Mouse (Mus musculus) limb, embryonic 14.5 days (tissue): ENCODE measurements at regions not wholly inside any gene's neighbourhood (a gene's known extent, or its start where the extent isn't known, plus 50 kb on each side); places are given as distances from the start of the nearest gene placed in this dataset.

Source experiments
- ATAC-seq: fragments of 200-750 bp; cut with Nextera tagmentation; 2 replicates; pipeline ENCODE4 v1.8.0; 2017; ENCODE audit warnings: low read depth, moderate number of reproducible peaks, moderate TSS enrichment; ENCODE audit not compliant: low FRiP score
- DNase-seq: peaks from one replicate; pipeline ENCODE4 v3.0.0-alpha.2; 2015; ENCODE audit warnings: low spot score
- H3K27ac ChIP-seq: fragments of 300-500 bp; sonication (generic); replicated peaks from 2 replicates; pipeline ENCODE4 v1.5.1; 2014; ENCODE audit warnings: low read depth, mild to moderate bottlenecking, low read length, moderate library complexity, mixed read lengths
- H3K27me3 ChIP-seq: fragments of 300-500 bp; sonication (generic); 2 replicates; pipeline ENCODE4 v1.6.1; 2014; ENCODE audit warnings: low read length, mixed read lengths; ENCODE audit not compliant: control insufficient read depth, insufficient read depth
- H3K36me3 ChIP-seq: fragments of 300-500 bp; sonication (generic); 2 replicates; pipeline ENCODE4 v1.6.1; 2014; ENCODE audit warnings: mild to moderate bottlenecking, low read length, moderate library complexity, mixed read lengths; ENCODE audit not compliant: control insufficient read depth, insufficient read depth
- H3K4me1 ChIP-seq: fragments of 300-500 bp; sonication (generic); 2 replicates; pipeline ENCODE4 v1.6.1; 2014; ENCODE audit warnings: antibody characterized with exemption, low read length, mixed read lengths; ENCODE audit not compliant: control insufficient read depth, insufficient read depth
- H3K4me2 ChIP-seq: fragments of 300-500 bp; sonication (generic); replicated peaks from 2 replicates; pipeline ENCODE4 v1.6.1; 2014; ENCODE audit warnings: low read depth, mild to moderate bottlenecking, low read length, moderate library complexity; ENCODE audit not compliant: severe bottlenecking
- H3K4me3 ChIP-seq: fragments of 300-500 bp; sonication (generic); replicated peaks from 2 replicates; pipeline ENCODE4 v1.5.1; 2014; ENCODE audit warnings: low read length
- H3K9ac ChIP-seq: fragments of 300-500 bp; sonication (generic); 2 replicates; pipeline ENCODE4 v1.6.1; 2014; ENCODE audit warnings: mild to moderate bottlenecking, low read depth, low read length, moderate library complexity; ENCODE audit not compliant: severe bottlenecking
- H3K9me3 ChIP-seq: fragments of 300-500 bp; sonication (generic); 2 replicates; pipeline ENCODE4 v1.6.1; 2016; ENCODE audit warnings: low read length; ENCODE audit not compliant: control insufficient read depth
- POLR2A ChIP-seq: fragments of 200-500 bp; IDR thresholded peaks from 2 replicates; pipeline ENCODE4 v1.8.0; 2012; ENCODE audit warnings: inconsistent platforms, mild to moderate bottlenecking, moderate library complexity, borderline replicate concordance; ENCODE audit not compliant: insufficient read depth, insufficient read length; ENCODE audit errors: extremely low read depth
- WGBS: fragments of 180-500 bp; shearing (Covaris S2); extraction: QIAGEN DNeasy Blood & Tissue Kit; methylation state at CpG from one replicate; pipeline ENCODE4 v1.1.7; 2014; 5-methylcytosine and 5-hydroxymethylcytosine counted together

GRCm38 (mm10) chr16:77500413-77500812 is 101.5 kb downstream of the Gm11146 start:
- peak; percentile 40 for DNase-seq
- peak overlapping the region; percentile 59 for H3K4me2 ChIP-seq
- no peaks in the 10 kb centered on the region for H3K27me3 ChIP-seq
- H3K4me1 ChIP-seq: peaks cover 15% of the 10 kb centered on the region
- 17% methylated on average over 6 of the region's 6 CpGs for WGBS
- peak overlapping the region; percentile 93 for H3K27ac ChIP-seq
- peak overlapping the region; percentile 52 for H3K9ac ChIP-seq
- no peak for TF ChIP-seq POLR2A
- H3K9me3 ChIP-seq: no peaks in the 10 kb centered on the region
- peak overlapping the region; percentile 33 for H3K4me3 ChIP-seq
- H3K36me3 ChIP-seq: peaks cover 3% of the 10 kb centered on the region; the same call in 1 of the 2 replicates
- peak; percentile 62; the same call in 1 of the 2 replicates for ATAC-seq

- Histone ChIP-seq H3K27ac (peak overlapping the region; percentile 93), H3K4me2 (peak overlapping the region; percentile 59), H3K9ac (peak overlapping the region; percentile 52), H3K4me1 (peaks cover 15% of the 10 kb centered on the region), H3K36me3 (no peaks in the 10 kb centered on the region), H3K27me3 (no peaks in the 10 kb centered on the region), H3K9me3 (no peaks in the 10 kb centered on the region), H3K4me3 (peak overlapping the region; percentile 33)
- WGBS: 23% methylated on average over 18 of the region's 18 CpGs
- DNase-seq (peak; percentile 98), ATAC-seq (peak; percentile 89)
- TF ChIP-seq POLR2A: no peak
These were observed 102.2 kb downstream of the Gm11146 start for GRCm38 (mm10) chr16:77499537-77500301.

GRCm38 (mm10) chr16:77495310-77495709 is 106.6 kb downstream of the Gm11146 start:
- Histone ChIP-seq H3K4me3 (no peak overlapping the region), H3K36me3 (no peaks in the 10 kb centered on the region), H3K9ac (no peak overlapping the region), H3K4me1 (0 out of 2 replicates have a peak, but pooled peaks cover 3% of the 10 kb centered on the region), H3K27me3 (no peaks in the 10 kb centered on the region), H3K27ac (no peak overlapping the region), H3K9me3 (no peaks in the 10 kb centered on the region), H3K4me2 (no peak overlapping the region)
- DNase-seq (no peak), ATAC-seq (no peak)
- TF ChIP-seq POLR2A: no peak
- 90% methylated on average over 7 of the region's 7 CpGs for WGBS

GRCm38 (mm10) chr16:77494042-77494441 is 107.9 kb downstream of the Gm11146 start:
- Histone ChIP-seq H3K4me3 (no peak overlapping the region), H3K9me3 (no peaks in the 10 kb centered on the region), H3K27ac (no peak overlapping the region), H3K27me3 (no peaks in the 10 kb centered on the region), H3K36me3 (no peaks in the 10 kb centered on the region), H3K4me2 (no peak overlapping the region), H3K4me1 (no peaks in the 10 kb centered on the region), H3K9ac (no peak overlapping the region)
- ATAC-seq: no peak
- no peak for DNase-seq
- WGBS: 81% methylated on average over 7 of the region's 7 CpGs
- TF ChIP-seq POLR2A: no peak

- no peak overlapping the region for H3K4me3 ChIP-seq
- peaks cover 4% of the 10 kb centered on the region; the same call in 1 of the 2 replicates for H3K36me3 ChIP-seq
- H3K9me3 ChIP-seq: no peaks in the 10 kb centered on the region
- ATAC-seq (no peak), DNase-seq (no peak)
- TF ChIP-seq POLR2A: no peak
- H3K27me3 ChIP-seq: no peaks in the 10 kb centered on the region
- no peak overlapping the region for H3K9ac ChIP-seq
- no peak overlapping the region for H3K4me2 ChIP-seq
- no peaks in the 10 kb centered on the region for H3K4me1 ChIP-seq
- 74% methylated on average over 1 of the region's 1 CpGs for WGBS
- no peak overlapping the region for H3K27ac ChIP-seq
These were observed 113.7 kb downstream of the Gm11146 start for GRCm38 (mm10) chr16:77488155-77488554.
